Mouse (Mus musculus) hindbrain, embryonic 15.5 days (tissue): ENCODE measurements at regions not wholly inside any gene's neighbourhood (a gene's known extent, or its start where the extent isn't known, plus 50 kb on each side); places are given as distances from the start of the nearest gene placed in this dataset.

Source experiments
- ATAC-seq: fragments of 200-750 bp; cut with Nextera tagmentation; 2 replicates; pipeline ENCODE4 v1.8.0; 2017; ENCODE audit warnings: low read depth, moderate number of reproducible peaks, moderate TSS enrichment; ENCODE audit not compliant: low FRiP score
- H3K27ac ChIP-seq: fragments of 300-500 bp; sonication (generic); replicated peaks from 2 replicates; pipeline ENCODE4 v1.5.1; 2015; ENCODE audit warnings: mild to moderate bottlenecking, inconsistent platforms
- H3K27me3 ChIP-seq: fragments of 300-500 bp; sonication (generic); 2 replicates; pipeline ENCODE4 v1.6.1; 2015; ENCODE audit warnings: control low read depth, inconsistent platforms
- H3K36me3 ChIP-seq: fragments of 300-500 bp; sonication (generic); 2 replicates; pipeline ENCODE4 v1.6.1; 2015; ENCODE audit warnings: control low read depth, inconsistent platforms
- H3K4me1 ChIP-seq: fragments of 300-500 bp; sonication (generic); replicated peaks from 2 replicates; pipeline ENCODE4 v1.6.1; 2015; ENCODE audit warnings: control low read depth, inconsistent platforms
- H3K4me2 ChIP-seq: fragments of 300-500 bp; sonication (generic); 2 replicates; pipeline ENCODE4 v1.6.1; 2015; ENCODE audit warnings: moderate library complexity, mild to moderate bottlenecking, inconsistent platforms
- H3K4me3 ChIP-seq: fragments of 300-500 bp; sonication (generic); 2 replicates; pipeline ENCODE4 v1.5.1; 2015; ENCODE audit warnings: mild to moderate bottlenecking, inconsistent platforms
- H3K9ac ChIP-seq: fragments of 300-500 bp; sonication (generic); 2 replicates; pipeline ENCODE4 v1.6.1; 2015; ENCODE audit warnings: inconsistent platforms
- H3K9me3 ChIP-seq: fragments of 300-500 bp; sonication (generic); 2 replicates; pipeline ENCODE4 v1.6.1; 2016; ENCODE audit warnings: control low read depth, inconsistent platforms
- WGBS: fragments of 180-500 bp; shearing (Covaris S2); methylation state at CpG from one replicate; pipeline ENCODE4 v1.1.7; 2015; 5-methylcytosine and 5-hydroxymethylcytosine counted together

DNA sequence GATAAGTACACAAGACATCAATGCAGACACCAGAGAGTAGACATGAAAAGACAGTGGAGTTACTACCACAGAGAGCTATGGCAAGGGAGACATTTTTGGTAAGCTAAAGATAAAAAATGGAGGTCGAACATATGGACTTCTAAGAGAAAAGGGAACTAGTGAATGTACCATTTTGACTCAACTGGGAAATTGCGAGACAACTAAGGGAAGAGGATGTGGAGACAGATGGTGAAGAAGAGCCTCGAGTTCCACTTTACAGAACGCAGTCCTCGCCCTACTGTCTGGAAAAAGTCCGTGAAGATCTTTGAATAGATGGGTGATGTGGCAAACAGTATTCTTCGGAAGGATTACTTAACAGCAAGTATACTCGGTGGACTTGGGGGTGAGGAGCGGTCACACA lies 181.2 kb upstream of the Mpped2 start:
- WGBS, result 84% methylated on average over 9 of the region's 9 CpGs
- H3K4me2 ChIP-seq, result peak overlapping the region; percentile 37; the same call in 1 of the 2 replicates
- peaks cover 10% of the 10 kb centered on the region for H3K4me1 ChIP-seq
- ATAC-seq, result no peak
- no peaks in the 10 kb centered on the region for H3K9me3 ChIP-seq
- no peaks in the 10 kb centered on the region for H3K27me3 ChIP-seq
- no peak overlapping the region for H3K4me3 ChIP-seq
- H3K27ac ChIP-seq, result no peak overlapping the region
- H3K9ac ChIP-seq, result no peak overlapping the region
- no peaks in the 10 kb centered on the region for H3K36me3 ChIP-seq

DNA sequence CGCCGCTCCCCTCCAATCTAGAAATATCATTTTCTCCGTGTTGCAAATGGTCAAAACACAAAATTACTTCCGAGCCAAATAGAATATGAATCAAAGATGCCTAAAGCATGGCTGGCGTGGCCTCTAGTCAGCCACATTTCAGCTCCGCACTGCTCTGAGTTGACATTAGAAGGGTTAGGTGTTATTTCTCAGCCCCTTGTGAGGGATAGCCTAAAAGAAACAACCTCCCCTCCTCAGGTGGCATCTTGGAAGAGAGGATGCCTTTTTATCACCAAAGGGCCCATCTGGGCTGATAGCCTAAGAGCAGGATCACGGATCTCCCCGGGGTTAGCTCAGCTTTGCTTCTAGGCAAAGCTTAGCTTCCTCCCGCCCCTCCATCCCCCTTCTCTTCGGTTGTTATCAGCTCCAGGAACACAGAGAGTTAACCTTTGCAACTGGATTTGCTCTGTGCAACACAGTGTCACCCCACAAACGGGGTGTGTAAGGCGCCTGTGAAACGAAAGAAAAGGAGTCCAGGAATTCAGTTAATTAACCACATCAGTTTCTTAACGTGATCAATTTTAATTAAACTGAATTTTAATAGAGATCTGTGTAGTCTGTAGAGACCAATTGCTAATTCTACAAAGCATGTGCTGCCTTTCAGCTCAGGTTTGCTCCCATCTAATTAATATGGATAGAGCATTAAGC lies 180.6 kb upstream of the Mpped2 start:
- peak overlapping the region; percentile 37 for H3K4me2 ChIP-seq
- 34% methylated on average over 14 of the region's 14 CpGs for WGBS
- ATAC-seq, result peak; percentile 87
- H3K4me3 ChIP-seq, result no peak overlapping the region; the same call in 1 of the 2 replicates
- peak overlapping the region; percentile 52 for H3K27ac ChIP-seq
- no peaks in the 10 kb centered on the region for H3K9me3 ChIP-seq
- peaks cover 10% of the 10 kb centered on the region for H3K4me1 ChIP-seq
- H3K36me3 ChIP-seq, result no peaks in the 10 kb centered on the region
- no peak overlapping the region for H3K9ac ChIP-seq
- no peaks in the 10 kb centered on the region for H3K27me3 ChIP-seq

DNA sequence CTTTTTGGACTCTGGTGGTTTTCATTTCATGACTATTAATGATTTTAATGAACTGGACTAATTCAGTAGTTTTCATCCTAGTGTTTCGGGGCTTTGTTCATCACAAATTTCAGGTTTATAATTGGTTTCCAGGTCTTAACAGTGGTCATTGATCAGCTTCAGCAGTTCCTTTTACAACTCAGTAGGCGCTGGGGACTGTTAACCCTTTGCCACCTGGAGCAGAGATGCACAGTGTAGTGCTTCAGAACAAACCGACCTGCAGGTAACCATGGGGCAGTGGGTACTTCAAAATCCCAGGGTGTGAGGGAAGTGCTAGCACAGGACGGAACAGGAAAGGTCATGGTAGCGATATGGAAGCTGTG lies 180.1 kb upstream of the Mpped2 start:
- peak overlapping the region; percentile 37 for H3K4me2 ChIP-seq
- ATAC-seq, result peak; percentile 91
- peaks cover 10% of the 10 kb centered on the region for H3K4me1 ChIP-seq
- H3K9me3 ChIP-seq, result no peaks in the 10 kb centered on the region
- no peaks in the 10 kb centered on the region for H3K27me3 ChIP-seq
- H3K9ac ChIP-seq, result no peak overlapping the region
- H3K27ac ChIP-seq, result no peak overlapping the region; the same call in 1 of the 2 replicates
- no peaks in the 10 kb centered on the region for H3K36me3 ChIP-seq
- H3K4me3 ChIP-seq, result no peak overlapping the region
- WGBS, result 28% methylated on average over 5 of the region's 5 CpGs

DNA sequence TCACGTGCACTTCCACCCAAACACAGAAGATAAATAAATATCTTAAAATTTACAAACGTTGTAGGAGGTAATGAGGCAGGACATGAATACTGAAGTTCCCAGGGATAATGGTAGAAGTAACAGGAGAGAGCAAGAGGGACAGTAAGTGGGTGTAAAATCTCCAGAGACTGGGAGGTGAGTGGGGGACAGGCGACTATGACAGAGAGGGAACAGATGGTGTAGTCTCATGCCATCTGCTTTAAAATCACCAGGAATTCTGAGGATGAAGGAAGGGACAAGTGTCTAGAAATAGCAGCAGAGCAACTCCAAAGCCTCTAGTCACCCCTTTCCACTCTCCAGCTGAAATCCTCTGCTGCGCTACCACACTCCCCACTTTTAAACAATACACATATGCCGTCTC lies 175.8 kb upstream of the Mpped2 start:
- no peak overlapping the region for H3K9ac ChIP-seq
- no peak for ATAC-seq
- no peaks in the 10 kb centered on the region for H3K27me3 ChIP-seq
- no peak overlapping the region for H3K27ac ChIP-seq
- no peaks in the 10 kb centered on the region for H3K36me3 ChIP-seq
- H3K4me1 ChIP-seq, result peaks cover 8% of the 10 kb centered on the region
- no peak overlapping the region for H3K4me3 ChIP-seq
- WGBS, result 79% methylated on average over 5 of the region's 5 CpGs
- no peaks in the 10 kb centered on the region for H3K9me3 ChIP-seq
- H3K4me2 ChIP-seq, result no peak overlapping the region

DNA sequence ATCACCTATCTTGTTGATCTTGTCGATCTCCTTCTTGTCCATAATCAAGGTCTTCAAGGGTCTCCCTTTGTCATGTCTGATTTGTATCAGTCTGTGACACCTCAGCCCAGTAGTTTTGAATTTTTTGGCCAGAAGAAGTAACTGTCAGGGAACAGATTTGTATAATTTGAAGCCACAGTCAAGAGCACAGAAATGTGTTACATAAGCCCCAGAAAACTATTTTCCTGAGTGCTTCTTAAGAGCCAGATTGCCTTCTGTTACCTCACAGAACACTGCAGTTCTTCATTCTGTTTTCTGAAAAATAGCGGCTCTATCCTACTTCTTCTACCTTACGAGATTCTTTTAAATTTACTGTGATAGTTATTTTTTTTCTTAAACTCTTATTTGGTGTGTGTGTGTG lies 170.1 kb upstream of the Mpped2 start:
- no peak for ATAC-seq
- Histone ChIP-seq H3K27me3 (no peaks in the 10 kb centered on the region), H3K4me1 (no peaks in the 10 kb centered on the region), H3K4me3 (no peak overlapping the region), H3K9ac (no peak overlapping the region), H3K36me3 (no peaks in the 10 kb centered on the region), H3K4me2 (no peak overlapping the region), H3K27ac (no peak overlapping the region), H3K9me3 (no peaks in the 10 kb centered on the region)
- WGBS, result 91% methylated on average over 3 of the region's 3 CpGs

DNA sequence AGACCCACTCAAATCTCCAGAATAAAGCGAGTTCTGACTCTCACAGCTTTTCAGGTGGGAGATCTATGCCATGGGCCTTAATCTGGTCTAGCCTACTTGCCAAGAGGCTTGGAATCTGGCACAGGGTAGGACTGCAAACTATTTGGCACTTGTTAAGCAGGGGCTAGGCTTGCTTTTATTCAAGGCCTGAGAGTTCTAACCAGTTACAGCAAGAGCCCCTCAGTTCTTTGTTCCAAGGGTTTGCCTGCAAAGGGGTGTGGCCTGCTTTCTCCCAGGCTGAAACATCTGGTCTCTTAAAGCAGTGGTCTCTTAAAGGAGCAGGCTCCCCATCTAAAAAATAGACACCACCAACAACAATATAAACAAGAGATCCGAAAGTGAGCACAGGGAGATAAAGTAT lies 166.1 kb upstream of the Mpped2 start:
- Histone ChIP-seq H3K4me3 (no peak overlapping the region), H3K4me1 (no peaks in the 10 kb centered on the region), H3K4me2 (no peak overlapping the region), H3K27me3 (no peaks in the 10 kb centered on the region), H3K27ac (no peak overlapping the region), H3K9ac (no peak overlapping the region), H3K9me3 (no peaks in the 10 kb centered on the region), H3K36me3 (no peaks in the 10 kb centered on the region)
- ATAC-seq, result 0 out of 2 replicates have a peak, but pooled peaks have one; percentile 27
- 63% methylated on average over 2 of the region's 2 CpGs for WGBS

DNA sequence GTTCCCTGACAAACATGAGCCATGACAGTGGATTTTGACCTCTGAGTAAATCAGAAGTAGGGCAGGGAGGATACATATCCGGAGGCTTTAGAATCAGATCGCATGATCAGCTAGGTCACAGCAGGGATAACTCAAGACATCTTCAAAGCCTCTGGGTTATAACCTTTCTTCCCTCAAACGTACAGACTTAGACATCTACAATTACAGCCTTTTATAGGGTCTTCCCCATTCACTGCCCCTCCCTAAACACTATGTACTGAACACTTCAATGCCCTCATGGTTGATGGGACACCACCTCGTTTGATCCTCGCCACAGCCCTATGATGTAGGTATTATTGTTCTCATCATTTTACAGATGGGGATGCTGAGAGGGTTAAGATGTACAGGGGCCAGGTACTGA lies 163.8 kb upstream of the Mpped2 start:
- Histone ChIP-seq H3K4me3 (no peak overlapping the region), H3K27ac (no peak overlapping the region), H3K27me3 (no peaks in the 10 kb centered on the region), H3K36me3 (no peaks in the 10 kb centered on the region), H3K4me2 (no peak overlapping the region), H3K9ac (no peak overlapping the region), H3K4me1 (no peaks in the 10 kb centered on the region), H3K9me3 (no peaks in the 10 kb centered on the region)
- 71% methylated on average over 5 of the region's 5 CpGs for WGBS
- ATAC-seq, result no peak

DNA sequence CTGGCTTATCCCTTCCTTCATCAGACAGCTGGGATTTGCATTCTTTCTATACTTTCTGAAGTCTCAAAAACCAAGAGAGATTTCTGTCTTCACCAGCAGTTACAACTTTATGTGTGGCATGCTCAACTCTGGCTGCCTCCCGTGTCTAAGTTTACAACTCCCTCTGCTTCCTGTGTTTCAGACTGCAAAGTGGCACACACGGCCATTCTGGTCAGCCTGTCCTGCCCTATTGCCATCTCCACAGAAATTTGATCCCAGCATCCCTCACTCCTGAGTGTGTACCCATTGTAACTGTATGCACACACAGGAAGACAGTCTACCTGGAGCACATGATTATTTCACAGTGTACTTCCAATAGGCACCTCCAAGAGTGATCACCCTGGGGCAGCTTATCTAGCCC lies 163.3 kb upstream of the Mpped2 start:
- Histone ChIP-seq H3K27me3 (no peaks in the 10 kb centered on the region), H3K36me3 (no peaks in the 10 kb centered on the region), H3K9ac (no peak overlapping the region), H3K9me3 (no peaks in the 10 kb centered on the region), H3K4me2 (no peak overlapping the region), H3K4me3 (no peak overlapping the region), H3K27ac (no peak overlapping the region), H3K4me1 (no peaks in the 10 kb centered on the region)
- no peak for ATAC-seq
- 75% methylated on average over 2 of the region's 2 CpGs for WGBS

DNA sequence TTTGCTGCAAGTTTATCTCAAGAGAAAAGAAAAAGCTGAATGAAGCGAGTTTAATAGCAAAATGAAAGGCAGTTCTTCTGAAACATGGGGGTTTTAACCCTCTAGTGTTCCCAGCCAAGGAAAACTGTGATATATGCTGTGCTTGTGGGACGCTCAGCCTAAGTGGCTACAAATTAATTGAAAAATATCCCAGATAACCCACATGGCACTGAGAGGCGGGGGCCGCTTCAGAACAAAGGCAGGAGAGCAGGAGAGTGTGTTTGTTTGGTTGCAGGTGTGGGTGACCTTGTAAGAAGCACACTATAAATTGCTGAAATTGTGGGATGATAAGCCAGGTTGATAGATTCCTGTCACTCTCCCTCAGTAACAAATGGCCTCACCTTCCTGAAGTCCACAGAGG lies 154.7 kb upstream of the Mpped2 start:
- Histone ChIP-seq H3K27me3 (no peaks in the 10 kb centered on the region), H3K4me3 (no peak overlapping the region), H3K9ac (no peak overlapping the region), H3K27ac (0 out of 2 replicates have a peak overlapping the region, but pooled peaks have one; percentile 21), H3K9me3 (no peaks in the 10 kb centered on the region), H3K36me3 (no peaks in the 10 kb centered on the region), H3K4me2 (no peak overlapping the region), H3K4me1 (peaks cover 10% of the 10 kb centered on the region)
- 57% methylated on average over 4 of the region's 4 CpGs for WGBS
- peak; percentile 56; the same call in 1 of the 2 replicates for ATAC-seq

DNA sequence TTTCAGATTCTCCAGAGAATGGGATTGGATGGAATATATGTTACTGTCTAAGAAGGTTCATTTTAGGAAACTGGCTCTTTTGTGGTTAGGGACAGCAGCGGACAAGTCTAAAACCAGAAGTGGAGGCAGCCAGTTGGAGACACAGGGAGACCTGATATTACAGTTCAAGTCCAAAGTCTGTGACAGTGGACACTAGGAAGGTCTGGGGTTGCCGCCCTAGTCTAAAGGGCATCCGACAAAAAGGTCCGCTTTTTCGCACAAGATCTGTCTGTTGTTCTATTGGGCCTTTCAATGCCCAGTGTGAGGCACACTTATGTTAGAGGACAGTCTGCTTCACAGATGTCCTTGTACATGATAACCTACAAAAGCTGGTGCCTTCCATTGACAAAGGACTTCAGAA lies 152.9 kb upstream of the Mpped2 start:
- Histone ChIP-seq H3K36me3 (no peaks in the 10 kb centered on the region), H3K4me2 (no peak overlapping the region), H3K9ac (no peak overlapping the region), H3K27ac (no peak overlapping the region), H3K9me3 (no peaks in the 10 kb centered on the region), H3K4me1 (peaks cover 10% of the 10 kb centered on the region), H3K4me3 (no peak overlapping the region), H3K27me3 (no peaks in the 10 kb centered on the region)
- WGBS, result 95% methylated on average over 5 of the region's 5 CpGs
- ATAC-seq, result no peak

DNA sequence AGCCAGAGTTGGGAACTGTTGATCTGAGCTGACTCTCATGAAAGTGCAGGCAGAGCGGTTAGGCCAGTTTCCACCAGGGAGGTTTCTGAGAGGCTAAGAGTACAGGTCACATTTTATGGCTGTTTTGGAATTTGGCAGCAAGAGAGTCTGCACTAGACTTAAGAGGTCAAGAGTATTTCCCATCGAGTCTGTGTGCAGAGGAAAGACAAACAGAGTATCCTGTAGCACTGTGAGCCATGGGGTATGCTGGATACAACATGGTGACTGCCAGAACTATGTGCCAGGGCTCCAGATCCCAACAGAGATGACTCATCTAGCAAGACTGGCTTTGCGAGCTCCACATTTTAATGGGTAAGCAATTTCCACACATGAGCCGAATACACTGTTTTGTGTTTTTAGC lies 146.0 kb upstream of the Mpped2 start:
- 89% methylated on average over 4 of the region's 4 CpGs for WGBS
- no peak overlapping the region for H3K4me2 ChIP-seq
- ATAC-seq, result no peak
- no peaks in the 10 kb centered on the region for H3K4me1 ChIP-seq
- H3K36me3 ChIP-seq, result no peaks in the 10 kb centered on the region
- H3K27me3 ChIP-seq, result no peaks in the 10 kb centered on the region
- no peak overlapping the region for H3K27ac ChIP-seq
- no peaks in the 10 kb centered on the region for H3K9me3 ChIP-seq
- no peak overlapping the region for H3K4me3 ChIP-seq
- no peak overlapping the region for H3K9ac ChIP-seq

DNA sequence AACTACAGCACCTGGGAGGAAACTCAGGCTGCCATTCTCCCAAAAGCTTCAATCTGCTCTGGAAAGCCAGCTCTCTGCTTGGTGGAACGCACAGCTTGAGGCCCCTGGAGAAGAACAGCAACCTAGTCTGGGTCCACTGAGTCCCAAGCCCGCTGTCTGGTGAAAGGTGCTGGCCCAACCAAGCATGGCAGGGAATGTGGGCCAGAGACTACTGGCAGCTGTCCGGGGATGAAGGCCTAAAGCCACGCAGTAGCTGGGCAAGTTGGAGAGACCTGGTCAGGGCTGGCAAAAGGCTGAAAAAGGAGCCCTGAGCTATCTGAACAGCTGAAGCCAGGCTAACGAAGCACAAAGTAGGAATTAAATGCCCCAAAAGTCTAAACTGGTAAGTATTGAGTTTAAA lies 139.4 kb upstream of the Mpped2 start:
- H3K27ac ChIP-seq, result no peak overlapping the region
- no peaks in the 10 kb centered on the region for H3K36me3 ChIP-seq
- no peaks in the 10 kb centered on the region for H3K27me3 ChIP-seq
- H3K9ac ChIP-seq, result no peak overlapping the region
- no peak for ATAC-seq
- H3K4me1 ChIP-seq, result no peaks in the 10 kb centered on the region
- H3K4me3 ChIP-seq, result no peak overlapping the region
- no peak overlapping the region for H3K4me2 ChIP-seq
- 81% methylated on average over 5 of the region's 5 CpGs for WGBS
- no peaks in the 10 kb centered on the region for H3K9me3 ChIP-seq

DNA sequence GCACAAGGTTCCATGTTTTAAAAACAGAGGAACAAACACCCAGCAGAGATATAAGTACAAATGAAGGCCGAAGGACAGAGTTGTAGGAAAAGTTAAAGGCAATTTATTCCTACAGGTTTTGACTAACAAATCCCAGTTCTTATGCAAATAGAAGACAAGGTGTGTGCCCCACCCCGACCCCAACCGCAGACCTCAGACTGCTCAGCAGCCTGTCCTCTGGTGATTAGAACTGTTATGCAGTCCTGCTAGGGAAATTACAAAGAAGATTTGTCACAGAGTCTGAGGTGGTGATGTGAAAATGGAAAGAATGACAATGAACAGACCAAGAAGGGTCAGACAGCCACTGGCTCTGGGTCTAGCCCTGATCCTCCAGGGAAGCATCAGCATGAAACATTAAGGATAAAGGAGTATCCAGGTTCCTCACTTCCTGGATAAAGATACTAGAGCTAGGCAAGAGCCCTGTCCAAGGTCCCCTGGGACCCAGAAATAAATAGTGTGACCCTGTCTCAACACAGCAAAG lies 131.4 kb upstream of the Mpped2 start:
- no peaks in the 10 kb centered on the region for H3K36me3 ChIP-seq
- ATAC-seq, result no peak
- whole genome bisulfite sequencing, result 68% methylated on average over 3 of the region's 3 CpGs
- no peaks in the 10 kb centered on the region for H3K4me1 ChIP-seq
- H3K27me3 ChIP-seq, result no peaks in the 10 kb centered on the region
- H3K4me2 ChIP-seq, result no peak overlapping the region
- H3K9me3 ChIP-seq, result no peaks in the 10 kb centered on the region
- H3K9ac ChIP-seq, result no peak overlapping the region
- H3K4me3 ChIP-seq, result no peak overlapping the region
- H3K27ac ChIP-seq, result no peak overlapping the region
